Mouse (Mus musculus): ENCODE measurements around the gene Spsb4. TPM values are rescaled to one million over a fixed set of nuclear protein-coding genes. Genes with fewer than 3 reads are reported as not detected.

Gene Spsb4
- polyA plus RNA-seq (2012; fragmentation: generic; extraction: Trizol): under 1 TPM; 0.85 to 0.98 TPM

DNA sequence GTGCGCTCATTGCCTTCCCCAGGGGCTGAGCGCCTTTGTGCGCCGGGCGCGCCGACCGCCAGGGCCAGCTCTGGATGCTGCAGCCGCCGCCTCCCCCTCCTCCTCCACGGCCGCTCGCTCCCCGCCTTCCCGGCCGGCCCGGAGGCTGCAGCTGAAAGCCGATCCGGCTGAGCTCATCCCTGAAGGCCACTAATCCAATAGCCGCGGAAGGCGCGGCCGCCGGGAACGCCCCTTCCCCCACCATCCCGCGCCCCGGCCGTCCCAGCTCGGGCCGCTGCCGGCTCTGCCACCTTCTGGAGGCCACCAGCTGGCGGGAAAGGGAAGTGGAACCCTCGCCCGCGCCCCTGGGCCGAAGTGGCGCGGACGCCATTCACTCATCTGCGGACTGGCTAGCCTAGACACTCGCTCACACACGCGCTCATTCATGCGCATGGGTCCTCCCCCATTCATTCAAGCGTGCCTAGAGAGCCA, at the start of gene Spsb4:
Spsb4 (minus strand) TSS at position 167 of the 471 bp plus-strand sequence.

Other genes with a start within 250 kb of the Spsb4 start
- 1 to 10 TPM; 2.1 to 5.9 TPM for gene Pxylp1, start 126.2 kb downstream of the Spsb4 start, polyA plus RNA-seq (2012; fragmentation: generic; extraction: Trizol)
- gene Slc25a36, start 92.3 kb upstream of the Spsb4 start, polyA plus RNA-seq (2012; fragmentation: generic; extraction: Trizol): 1 to 10 TPM in 1 of 2 experiments, under 1 TPM in 1; 0.36 to 6.0 TPM